Mouse (Mus musculus): ENCODE data around the gene Cdyl2.

Cdyl2 gene

DNA sequence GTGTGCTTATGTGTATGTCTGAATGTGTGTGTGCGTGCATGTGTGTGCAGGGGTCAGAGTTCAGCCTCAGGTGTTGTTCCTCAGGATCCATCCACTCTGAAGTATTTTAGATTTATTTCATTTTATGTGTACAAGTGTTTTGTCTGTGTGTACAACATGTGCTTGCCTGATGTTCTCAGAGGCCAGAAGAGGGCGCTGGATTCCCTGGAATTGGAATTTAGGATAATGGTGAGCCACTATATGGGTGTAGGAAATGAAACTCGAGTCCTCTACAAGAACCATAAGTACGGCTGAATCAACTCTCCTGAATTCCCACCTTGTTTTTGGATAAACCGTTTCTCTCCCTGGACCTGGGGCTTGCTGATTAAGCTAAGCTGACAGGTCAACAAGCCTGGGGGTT lies 61.2 kb downstream of the Cdyl2 start:
- no peak for DNase-seq (ENCODE audit: low spot score)

DNA sequence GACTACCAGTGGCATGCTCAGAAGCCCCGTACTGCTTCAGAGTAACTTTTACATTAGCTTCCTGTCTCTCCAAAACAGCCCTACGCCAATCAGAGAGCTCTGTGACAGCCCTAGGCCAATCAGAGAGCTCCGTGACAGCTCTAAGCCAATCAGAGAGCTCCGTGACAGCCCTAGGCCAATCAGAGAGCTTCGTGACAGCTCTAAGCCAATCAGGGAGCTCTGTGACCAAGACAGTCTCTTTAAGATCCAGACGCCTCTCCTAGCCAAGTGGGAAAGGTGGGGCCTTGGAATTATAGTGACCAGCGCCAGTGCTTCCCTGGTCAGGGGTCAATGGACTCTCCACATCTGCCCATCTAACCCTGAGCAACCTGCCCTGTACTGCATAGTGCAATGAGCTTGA lies 62.2 kb downstream of the Cdyl2 start:
- no peak for DNase-seq (ENCODE audit: low spot score)

DNA sequence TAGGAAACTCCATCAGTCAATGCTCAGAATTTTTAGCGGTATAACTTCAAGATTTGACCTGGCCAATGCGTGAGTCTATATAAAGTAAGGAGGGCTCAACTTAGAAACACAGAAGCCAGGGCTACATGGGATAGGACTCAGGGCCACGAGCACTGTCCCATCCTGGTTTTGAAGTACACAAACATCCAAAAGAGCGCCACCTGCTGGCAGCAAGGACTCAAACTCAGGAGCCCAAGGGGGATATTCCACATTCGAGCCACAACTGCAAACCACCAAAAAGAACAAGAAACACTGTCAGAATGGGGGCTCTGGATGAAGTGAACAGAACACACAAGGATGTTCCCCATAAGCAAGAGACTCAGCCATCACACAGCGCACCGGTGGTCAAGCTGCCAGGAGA lies 63.8 kb downstream of the Cdyl2 start:
- DNase-seq (ENCODE audit: low spot score) = no peak

DNA sequence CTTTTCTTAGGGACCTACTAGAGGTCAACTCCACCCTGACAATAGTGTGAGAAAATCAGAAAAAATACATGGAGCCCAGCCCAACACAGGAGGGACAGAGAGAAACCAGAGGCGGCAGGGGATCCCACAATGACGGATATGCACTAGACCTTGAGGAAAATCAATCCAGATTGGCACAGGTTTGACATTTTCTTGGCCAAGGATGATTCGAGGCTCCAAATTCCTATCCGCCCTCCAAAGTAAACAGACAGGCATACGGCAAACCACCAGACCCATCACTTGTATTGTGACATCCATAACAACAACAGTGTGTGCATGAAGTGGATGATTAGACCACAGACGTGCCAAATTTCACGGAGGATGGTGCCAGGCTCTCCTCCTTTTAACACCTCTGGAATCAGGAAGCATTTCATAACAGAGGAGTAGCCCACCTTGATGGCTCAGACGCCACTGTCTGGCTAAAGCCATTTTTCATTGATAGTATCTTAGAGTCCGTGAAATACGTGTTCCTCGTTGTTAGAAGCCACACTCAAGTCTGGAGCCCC lies 65.9 kb downstream of the Cdyl2 start:
- no peak for DNase-seq (ENCODE audit: low spot score)

DNA sequence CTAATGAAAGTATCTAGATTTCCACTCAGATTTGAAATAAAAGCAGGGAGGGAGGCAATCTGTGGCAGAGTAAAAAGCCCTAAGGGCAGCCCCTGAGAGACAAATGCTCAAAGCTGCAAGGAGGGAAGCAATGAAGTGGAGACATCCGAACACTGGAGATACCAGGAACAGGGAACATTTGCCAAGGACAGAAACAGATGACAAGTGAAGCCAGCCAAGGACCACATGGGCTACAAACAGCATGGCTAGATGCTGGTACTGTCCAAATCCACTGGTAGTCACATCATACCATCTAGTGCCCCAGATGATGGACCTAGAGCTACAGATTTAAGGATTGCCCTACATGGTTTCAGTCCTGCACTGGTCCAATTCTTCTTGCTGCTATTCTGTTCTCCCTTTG lies 71.3 kb downstream of the Cdyl2 start:
- DNase-seq (ENCODE audit: low spot score) = no peak

DNA sequence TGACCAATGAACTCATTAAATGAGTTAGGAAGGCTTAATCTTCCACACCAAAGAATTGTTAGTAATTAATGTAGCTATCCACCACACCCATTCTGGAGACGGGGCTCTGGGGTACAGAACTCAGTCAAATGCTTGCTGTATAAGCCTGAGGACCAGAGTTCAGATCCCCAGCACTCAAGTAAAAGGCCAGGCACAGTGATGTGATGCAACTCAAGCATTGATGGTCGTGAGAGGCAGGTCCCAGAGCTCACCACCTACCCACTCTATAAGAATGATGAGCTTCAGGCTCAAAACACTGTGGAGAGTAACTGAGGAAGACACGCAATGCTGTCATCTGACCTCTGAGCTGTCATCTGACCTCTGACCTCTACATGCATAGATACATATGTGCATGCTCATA lies 76.0 kb downstream of the Cdyl2 start:
- DNase-seq (ENCODE audit: low spot score) = no peak

DNA sequence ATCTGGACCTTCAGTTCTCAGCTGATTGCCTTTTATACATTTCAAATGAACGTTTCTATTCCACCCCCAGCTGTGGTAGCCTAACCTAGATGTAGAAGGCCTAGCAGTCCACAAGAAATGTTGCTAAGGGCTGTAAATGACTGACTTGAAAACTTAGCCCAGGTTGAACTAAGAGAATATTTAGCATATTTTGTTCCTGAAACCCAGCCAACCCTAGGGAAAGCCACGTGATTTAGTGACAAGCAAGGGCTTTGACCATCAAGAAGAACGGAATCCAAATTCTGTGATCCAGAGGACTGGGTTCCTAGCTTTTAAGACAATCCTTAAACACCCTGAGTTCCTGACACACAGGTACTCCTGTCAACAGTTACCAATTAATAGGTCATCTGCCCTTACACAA lies 77.9 kb downstream of the Cdyl2 start:
- no peak for DNase-seq (ENCODE audit: low spot score)

DNA sequence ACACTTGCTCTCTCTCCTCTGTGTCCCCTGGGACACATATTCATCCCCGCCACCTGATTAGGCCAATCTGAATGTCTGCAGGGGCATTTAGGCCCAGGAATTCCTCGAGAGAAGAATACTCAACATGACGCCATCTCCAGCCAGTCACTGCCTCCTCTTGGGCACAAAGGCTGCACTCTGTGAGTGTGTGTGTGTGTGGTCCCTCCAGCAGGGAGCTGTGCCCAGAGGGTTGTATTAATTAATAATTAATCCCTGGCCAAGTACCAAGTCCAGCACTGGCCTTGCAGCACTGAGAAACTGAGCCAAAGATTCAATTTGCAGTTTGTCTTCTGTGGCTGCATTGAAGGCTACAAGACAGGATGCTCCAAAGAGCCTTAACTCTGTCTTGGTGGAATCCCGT lies 79.8 kb downstream of the Cdyl2 start:
- DNase-seq (ENCODE audit: low spot score) = no peak

DNA sequence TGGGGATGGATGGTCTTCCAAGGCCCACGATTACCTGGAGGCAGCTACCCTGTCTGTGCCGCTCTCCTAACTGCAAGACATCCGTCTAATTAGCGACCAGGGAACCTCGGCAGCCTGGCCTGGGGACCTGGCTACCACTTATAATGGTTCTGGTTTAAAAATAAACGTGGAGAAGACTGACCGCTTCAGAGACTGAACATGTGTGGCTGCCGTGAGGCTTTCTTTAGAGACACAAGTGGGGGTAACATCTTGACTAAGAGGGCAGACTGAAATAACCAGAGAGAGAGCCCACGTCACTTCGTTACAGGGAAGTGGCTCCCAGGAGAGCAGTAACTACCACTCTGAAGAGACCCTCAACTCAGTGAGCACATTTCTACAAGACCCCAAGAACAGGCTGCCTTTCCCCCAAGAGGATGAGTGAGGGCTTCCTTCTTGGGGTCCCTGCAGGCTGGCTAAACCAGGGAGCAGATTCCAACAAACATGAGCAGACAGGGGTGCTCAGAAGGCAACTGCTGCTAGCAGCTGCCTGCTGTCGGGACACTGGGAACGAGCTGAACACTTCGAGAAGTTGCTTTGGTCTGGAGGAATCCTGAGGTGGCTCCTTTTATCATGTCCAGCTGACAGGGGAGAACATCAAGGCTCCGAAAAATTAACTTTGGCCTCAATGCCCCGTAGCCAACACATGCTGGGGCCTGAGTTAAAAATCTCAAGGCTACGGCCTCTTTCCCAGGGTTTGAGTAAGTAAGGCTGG lies 82.6 kb downstream of the Cdyl2 start:
- no peak for DNase-seq (ENCODE audit: low spot score)

DNA sequence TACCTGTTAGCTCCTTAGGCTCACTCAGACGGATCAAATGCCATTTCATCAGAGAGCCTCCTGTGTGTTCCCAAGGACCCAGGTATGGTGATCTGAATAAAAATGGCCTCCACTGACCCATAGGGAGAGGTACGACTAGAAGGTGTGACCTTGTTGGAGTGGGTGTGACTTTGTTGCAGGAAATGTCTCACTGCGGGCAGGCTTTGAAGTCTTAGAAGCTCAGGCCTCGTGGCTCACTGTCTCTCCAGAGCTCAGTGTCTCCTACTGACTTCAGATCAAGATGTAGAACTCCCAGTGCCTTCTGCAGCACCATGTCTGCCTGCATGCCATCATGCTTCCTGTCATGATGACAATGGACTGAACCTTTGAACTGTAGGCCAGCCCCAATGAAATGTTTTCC lies 87.4 kb downstream of the Cdyl2 start:
- no peak for DNase-seq (ENCODE audit: low spot score)

DNA sequence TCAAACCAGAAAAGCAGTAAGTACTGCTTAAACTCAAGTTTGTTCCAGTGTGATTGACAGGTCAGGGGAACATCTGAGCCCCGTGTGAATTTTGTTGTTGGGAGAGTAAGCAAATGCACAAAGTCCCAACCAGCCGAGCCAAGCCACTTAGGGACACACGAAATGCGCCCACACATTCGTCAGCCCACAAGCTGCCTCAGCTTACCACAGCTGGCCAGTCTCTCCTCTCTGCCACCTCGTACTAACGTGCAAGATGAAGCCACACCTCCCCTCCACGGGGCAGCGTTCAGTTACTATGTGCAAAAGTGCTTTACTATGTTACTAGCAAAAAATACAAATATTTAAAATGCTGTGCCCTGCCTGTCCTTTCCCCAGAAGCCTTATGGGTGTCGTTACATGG lies 91.9 kb downstream of the Cdyl2 start:
- DNase-seq (ENCODE audit: low spot score) = no peak

DNA sequence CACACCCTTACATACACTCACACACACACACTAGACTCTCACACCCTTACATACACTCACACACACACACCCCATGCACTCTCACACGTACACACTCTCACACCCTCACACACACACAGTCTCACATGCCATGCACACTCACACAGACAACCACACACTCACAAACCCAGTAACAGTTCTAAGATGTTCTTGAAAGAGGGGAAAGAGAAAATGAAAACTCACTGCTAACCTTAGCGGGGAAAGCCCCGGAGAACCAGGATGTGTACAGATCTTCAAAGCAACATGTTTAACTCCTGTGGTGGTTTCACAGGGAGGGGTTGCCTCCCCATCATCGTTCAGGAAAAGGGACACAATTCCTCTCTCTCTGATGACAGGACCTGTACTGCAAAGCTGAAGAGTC lies 94.8 kb downstream of the Cdyl2 start:
- DNase-seq (ENCODE audit: low spot score) = no peak

DNA sequence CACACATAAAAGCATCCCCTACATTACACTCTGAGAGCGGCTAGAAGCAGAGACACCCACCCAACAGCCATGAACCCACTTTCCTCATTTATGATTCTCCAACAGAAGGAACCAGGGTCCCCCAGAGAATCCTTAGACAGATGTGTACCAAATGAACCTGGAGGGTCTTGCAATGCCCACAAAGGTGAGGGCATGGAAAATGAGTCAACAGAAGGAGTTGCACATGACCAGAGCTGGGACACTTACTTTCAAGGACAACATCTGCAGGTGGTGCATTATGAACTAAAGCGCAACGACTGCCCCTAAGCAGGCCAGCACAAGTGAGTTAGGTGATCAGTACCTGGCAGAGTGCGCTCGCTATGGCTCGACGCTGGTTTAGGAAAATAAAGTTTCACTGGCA lies 95.6 kb downstream of the Cdyl2 start:
- no peak for DNase-seq (ENCODE audit: low spot score)

DNA sequence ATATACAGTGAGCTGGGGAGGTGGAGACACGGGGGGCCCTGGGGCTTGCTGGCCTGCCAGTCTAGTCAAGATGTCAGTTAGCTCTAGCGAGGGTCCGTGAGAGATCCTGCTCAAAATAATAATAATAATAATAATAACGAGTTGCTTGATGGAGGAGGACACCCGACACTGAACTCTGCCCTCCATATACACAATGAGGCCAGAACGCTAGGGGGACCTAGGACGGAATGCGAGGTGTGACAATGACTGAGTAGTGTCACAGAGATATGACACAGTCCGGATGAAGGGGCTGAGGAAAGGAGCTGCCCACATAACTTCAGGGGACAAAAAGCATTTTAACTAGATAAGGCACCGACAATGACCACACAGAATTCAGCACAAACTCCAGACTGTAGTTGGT lies 96.4 kb downstream of the Cdyl2 start:
- DNase-seq (ENCODE audit: low spot score) = no peak

DNA sequence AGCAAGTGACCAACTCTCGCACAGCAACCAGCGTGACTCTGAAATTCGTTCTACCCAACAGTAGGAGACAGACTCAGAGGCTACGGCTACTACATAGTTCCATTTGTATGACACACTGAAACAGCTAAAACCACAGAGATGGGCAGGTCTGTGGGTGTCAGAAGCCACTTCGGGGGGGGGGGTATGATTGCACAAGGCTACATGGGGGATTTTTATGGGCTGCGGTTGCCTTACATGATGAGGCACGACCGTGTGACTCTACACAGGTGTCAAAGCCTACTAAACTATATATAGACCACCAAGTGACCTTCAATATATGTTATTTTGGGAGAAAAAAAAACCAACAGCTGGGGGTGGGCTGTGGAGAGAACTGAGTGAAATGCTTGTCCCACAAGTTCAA lies 96.8 kb downstream of the Cdyl2 start:
- no peak for DNase-seq (ENCODE audit: low spot score)

DNA sequence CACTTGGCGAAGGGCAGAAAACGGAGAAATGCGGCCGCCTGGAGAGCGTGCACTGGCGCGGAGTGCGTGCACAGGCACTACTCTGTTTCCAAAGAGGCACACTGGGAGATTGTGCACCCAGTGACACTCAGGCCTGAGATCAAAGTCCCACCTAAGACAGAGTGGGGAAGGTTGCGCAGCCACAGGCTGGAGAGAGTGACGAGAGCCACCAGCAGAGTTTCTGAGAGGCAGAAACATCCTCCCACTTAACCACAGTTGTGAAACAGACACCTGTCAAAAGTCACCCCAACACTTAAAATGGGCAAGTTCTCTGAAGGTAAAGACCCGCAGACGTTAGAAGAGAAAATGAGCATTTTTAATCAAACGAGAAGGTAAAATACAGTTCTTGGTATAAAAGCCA lies 97.5 kb downstream of the Cdyl2 start:
- DNase-seq (ENCODE audit: low spot score) = no peak

DNA sequence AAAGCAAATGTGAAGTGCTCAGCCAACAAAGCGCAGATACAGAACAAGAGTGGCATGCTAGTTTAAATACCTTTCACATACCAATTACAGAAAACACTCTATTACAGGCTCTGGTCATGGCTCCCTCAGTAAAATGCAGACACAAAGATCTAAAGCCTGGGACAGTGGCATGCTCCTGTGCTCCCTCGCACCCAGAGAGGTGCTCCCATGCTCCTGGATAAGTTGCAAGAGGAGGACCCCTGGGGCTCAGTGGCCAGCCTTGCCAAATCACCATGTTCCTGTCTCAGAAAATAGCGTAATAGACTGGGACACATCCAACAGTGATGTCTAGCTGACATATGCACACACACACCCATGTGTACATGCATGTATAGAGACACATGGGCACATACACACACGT lies 98.4 kb downstream of the Cdyl2 start:
- DNase-seq (ENCODE audit: low spot score) = no peak

DNA sequence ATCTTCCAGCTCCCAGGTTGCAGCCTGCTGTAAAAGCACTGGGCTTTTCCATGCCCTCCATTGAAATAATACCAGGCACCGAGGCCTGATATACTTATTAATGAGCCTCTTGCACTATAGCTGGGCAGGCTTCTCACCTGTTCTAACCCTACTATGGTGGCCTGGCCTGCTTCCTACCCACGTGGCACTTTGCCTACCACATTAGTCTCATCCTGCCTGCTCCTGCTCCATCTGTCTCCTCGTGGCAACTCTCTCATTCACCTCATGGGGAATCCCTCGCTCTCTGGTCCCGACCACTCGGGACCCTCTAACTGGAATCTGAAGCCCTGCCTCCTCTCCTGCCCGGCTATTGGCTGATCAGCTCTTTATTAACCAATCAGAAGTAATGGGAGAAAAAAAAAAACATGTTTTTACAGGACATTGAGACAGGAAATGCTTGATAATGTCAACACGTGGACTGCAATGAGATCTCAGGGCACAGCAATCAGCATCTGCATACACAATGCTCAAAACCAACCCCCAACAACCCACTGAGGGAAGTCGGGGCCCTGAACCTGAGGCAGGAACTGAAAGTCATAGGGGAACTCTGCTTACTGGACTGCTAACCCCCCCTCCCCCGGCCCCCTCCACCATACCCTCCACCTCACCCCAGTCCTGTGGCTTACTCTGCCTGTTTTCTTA lies 99.2 kb downstream of the Cdyl2 start:
- DNase-seq (ENCODE audit: low spot score) = no peak

DNA sequence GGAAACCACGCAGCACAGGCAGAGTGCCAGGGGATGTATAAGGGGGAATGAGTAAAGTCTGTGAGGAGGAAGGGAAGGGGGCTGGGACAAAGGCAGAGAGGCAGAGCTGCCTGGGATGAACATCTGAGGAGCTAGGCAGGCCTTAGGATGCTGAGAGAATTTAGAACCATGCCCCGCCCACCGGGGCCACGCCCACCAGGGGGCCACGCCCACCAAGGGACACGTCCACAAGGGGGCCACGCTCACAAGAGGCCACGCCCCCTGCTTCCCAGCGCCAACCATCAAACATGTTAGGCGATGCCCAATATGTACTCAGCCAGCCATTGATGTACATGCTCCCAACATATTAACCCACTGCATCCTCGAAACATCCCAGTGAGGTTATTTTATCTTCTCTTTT lies 102.7 kb downstream of the Cdyl2 start:
- DNase-seq (ENCODE audit: low spot score) = no peak

DNA sequence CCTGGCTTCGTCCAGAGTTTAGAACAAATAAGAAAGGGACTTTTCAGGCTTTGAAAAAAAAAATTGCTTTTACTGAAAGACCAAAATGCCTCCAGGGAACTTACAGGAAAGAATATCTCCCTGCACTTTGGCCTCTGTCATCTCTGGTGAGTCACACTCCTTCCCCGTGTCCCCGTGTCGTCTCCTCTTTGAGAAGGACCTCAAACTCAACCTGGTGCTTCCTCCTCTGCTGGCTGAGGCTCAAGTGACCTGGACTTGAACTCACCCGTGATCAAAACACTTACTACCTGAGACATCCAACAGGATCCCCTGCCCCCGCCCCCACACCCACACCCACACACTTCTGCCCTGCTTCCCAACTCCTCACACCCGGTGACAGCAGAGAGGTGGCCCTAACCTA lies 103.8 kb downstream of the Cdyl2 start:
- no peak for DNase-seq (ENCODE audit: low spot score)

DNA sequence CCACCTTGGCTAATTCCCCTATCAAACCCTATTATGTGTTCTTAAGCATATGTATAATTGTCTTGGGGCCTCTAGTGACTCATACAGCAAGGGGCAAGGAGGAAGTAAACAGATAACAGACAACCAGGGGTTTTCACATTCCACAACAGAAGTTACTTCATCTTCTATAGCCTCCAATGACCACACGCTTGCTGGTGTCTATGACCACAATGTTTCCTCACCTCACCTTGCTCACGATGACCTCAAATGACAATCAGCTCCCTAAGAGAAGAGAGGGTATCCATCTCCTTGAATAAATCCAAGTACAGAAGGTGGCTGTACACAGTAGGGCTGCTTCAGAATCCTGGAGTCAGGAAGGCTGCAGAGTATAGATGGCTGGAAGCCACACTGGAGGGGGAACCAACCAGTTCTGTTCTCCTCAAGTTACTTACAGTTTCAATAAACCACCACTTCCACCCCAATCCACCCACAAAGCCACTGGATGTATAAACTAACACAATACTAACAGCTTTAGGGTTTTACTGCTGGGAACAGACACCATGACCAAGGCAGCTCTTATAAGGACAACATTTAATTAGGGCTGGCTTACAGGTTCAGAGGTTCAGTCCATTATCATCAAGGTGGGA lies 104.8 kb downstream of the Cdyl2 start:
- DNase-seq (ENCODE audit: low spot score) = no peak

DNA sequence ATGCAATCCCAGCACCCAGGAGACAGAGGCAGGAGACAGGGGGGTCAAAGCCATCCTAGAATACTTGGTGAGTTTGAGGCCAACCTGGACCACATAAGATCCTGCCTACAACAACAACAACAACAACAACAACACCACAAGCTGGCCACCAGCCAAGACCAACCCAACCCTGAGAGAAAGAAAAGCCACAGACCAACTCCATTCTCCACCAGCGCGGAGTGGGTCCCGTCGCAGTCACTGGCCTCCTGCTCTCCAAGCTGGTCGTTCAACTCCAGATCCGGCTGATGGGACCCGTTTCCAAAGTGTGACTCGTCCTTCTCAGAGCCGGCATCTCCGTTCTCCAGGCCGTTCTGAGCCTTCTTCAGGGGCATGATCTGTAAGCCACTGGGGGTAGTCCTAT lies 109.2 kb downstream of the Cdyl2 start:
- DNase-seq (ENCODE audit: low spot score) = no peak

DNA sequence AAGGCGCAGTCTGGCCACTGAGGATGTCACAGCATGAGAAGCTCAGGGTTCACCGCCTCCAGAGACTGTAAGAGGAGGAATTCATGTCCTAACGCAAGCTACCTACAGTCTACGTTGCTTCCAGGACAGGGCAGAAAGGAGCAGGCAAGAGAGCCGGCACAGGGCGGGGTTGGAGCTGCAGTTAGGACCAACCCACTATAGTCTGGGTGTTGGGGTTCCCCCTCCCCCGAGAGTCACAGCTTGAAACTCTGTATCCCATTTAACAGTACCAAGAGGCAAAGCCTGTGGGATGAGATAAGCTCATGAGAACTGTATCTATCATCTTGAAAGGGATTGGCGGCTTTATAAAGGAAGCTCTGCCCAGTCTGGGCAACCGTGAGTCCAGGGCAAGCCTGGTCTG lies 110.5 kb downstream of the Cdyl2 start:
- DNase-seq (ENCODE audit: low spot score) = no peak

Data from c-Kit-positive CD71-positive TER-119-positive erythroid progenitor cells, embryonic 14.5 days (primary cell).